Mouse (Mus musculus): ENCODE measurements at regions not wholly inside any gene's neighbourhood (a gene's known extent, or its start where the extent isn't known, plus 50 kb on each side); places are given as distances from the start of the nearest gene placed in this dataset.

GRCm38 (mm10) chr1:35860779-35861178 is 207.4 kb upstream of the Hs6st1 start:
- TF ChIP-seq CTCF (IDR thresholded peaks at IDR 0.05; ENCODE audit: borderline replicate concordance, insufficient read depth, low read length) (no peak), POLR2A (IDR thresholded peaks at IDR 0.05; ENCODE audit: low read depth, low read length) (no peak)

All from embryonic fibroblast, embryonic 13.5 days (primary cell).